Mouse (Mus musculus): ENCODE results near the gene Col4a2. TPM values are rescaled to one million over a fixed set of nuclear protein-coding genes. Genes with fewer than 3 reads are reported as not detected.
"Not testable (repeated sequence)": the region's sequence is repeated elsewhere in the genome, so short reads cannot be mapped to it uniquely, and the experiment has no call there.

The Col4a2 gene
- total RNA-seq, 2 experiments from 2014 or later, result 76.7 to 80.6 TPM

- peak in 1 of 2 experiments; percentile 74 for DNase-seq (ENCODE audit: extremely low spot score in 1 of 2, low spot score in 2 of 2)
- intact Hi-C loops (cut with DNase I), result loop anchor here (2.0 kb wide), 1 partner anchor 35 kb away; no protein-coding TSS in a partner anchor
Observed at GRCm38 (mm10) chr8:11486142-11486541, 173.5 kb downstream of the Col4a2 start.

DNA sequence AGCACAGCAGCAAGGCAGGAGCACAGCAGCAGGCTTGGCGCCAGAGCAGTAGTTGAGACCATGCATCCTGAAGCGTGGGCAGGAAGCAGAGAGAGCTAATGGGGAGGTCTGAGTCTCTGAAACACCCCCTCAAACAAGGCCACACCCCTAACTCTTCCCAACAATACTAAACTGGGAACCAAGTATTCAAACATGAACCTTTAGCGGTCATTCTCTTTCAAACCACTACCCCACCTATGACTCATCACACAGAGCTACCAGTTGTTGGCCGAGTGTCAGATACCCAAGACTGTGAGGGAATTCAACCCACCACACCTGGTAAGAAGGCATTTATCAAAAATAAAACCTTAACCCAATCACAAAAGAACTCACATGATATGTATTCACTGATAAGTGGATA is 174.6 kb downstream of the Col4a2 start:
- DNase-seq (ENCODE audit: extremely low spot score in 1 of 2, low spot score in 2 of 2), result no peak
- intact Hi-C loops (cut with DNase I), result loop anchor here (2.0 kb wide), 1 partner anchor 36 kb away; no protein-coding TSS in a partner anchor

DNA sequence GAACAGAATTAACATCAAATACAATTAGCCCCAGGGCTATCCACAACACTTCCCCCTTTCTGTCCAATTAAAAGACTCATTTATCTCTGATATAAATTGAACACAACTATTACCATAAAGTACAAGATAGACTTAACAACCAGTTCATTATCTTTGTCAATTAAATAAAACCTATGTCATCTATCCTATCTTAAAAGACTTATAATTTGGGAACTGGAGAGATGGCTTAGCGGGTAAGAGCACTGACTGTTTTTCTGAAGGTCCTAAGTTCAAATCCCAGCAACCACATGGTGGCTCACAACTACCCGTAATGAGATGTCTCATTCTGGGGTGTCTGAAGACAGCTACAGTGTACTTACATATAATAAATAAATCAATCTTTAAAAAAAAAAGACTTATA is 179.7 kb downstream of the Col4a2 start:
- DNase-seq (ENCODE audit: extremely low spot score in 1 of 2, low spot score in 2 of 2); intact Hi-C loops (cut with DNase I): not testable (repeated sequence)

DNA sequence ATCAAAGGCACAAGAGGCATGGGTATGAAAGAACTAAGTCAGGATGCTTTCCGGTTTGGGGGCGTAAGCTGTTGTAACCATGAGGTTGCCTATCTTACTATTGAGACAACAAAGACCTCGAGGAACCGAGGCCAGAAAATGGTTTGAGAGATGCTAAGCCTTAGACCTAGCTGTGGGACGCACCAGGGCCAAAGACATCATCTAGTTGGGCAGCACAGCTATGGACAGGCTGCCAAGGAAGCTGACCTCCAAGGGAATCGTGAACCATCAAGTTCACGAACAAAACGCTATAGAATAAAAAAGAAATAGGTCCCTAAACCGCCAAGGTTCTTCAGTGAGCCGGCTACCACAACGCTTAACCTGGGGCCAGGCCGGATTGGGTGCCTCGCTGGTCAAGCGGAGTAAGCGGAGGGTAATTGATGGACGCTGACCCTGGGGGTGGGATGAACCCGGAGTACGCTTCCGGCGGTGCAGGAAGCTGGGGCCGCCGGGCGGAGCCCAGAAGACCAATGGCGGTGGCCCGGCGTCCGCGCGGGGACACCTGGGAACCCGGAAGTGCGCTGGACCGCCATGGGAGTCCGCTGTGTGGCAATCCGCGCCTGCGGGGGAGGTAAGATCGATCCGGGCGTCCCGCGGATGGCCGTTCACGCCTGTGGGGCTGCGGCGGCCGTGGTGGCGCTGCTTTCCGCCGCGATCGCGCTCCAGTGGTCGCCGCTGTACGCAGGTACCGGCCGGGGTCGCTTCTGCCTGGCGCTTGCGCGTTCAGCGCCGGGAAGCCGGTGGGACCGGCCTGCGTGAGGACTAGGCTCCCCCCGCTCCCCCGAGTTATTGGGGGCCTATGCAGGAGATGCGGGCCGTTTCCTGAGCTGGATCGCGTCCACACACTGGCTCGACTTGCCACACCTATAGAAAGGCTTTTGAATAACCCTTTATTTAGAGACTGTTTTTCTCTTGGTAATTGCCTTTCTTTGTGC is 184.7 kb downstream of the Col4a2 start, which contains the start of gene Naxd:
Naxd (plus strand) TSS at position 490 of the 974 bp plus-strand sequence.
- peak; percentile 87 to 95 for DNase-seq (ENCODE audit: extremely low spot score in 1 of 2, low spot score in 2 of 2)
- intact Hi-C loops (cut with DNase I), result no loop called here

GRCm38 (mm10) chr8:11498281-11498680 is 185.7 kb downstream of the Col4a2 start:
- intact Hi-C loops (cut with DNase I), result no loop called here
- peak in 1 of 2 experiments; percentile 10 for DNase-seq (ENCODE audit: extremely low spot score in 1 of 2, low spot score in 2 of 2)

Other genes with a start within 250 kb of the Col4a2 start
- 100 to 1,000 TPM; 115 to 123 TPM for gene Col4a1, start within 50 bp of the Col4a2 start, total RNA-seq (2021)
- under 1 TPM; 0.64 to 0.67 TPM for gene Rab20, start 165.9 kb downstream of the Col4a2 start, total RNA-seq (2021)
- 10 to 100 TPM; 55.8 to 60.0 TPM for gene Naxd, start 184.7 kb downstream of the Col4a2 start, total RNA-seq (2021)
- gene Cars2, start 238.0 kb downstream of the Col4a2 start, total RNA-seq (2021), result 10 to 100 TPM; 22.5 to 24.5 TPM
- 10 to 100 TPM; 36.1 to 40.2 TPM for gene Ing1, start 242.8 kb downstream of the Col4a2 start, total RNA-seq (2021)